8 mouse cellular contexts compared by ENCODE assay signal in genomic region chr17:12416250-12416895, GRCm38 (mm10). TPM values are rescaled to one million over a fixed set of nuclear protein-coding genes. Genes with fewer than 3 reads are reported as not detected.
A peak's percentile ranks its signal among the peaks of the same experiment; 100 is the strongest.
DNase-seq lines count a peak whose midpoint lies in the region; ATAC-seq and TF ChIP-seq lines count a peak whose summit lies in the region.

No protein-coding gene starts in this region.

- DNase-seq in A20 (ENCODE audit: low read depth, low spot score), result peak; percentile 69
- DNase-seq in adrenal gland, postnatal 14 days, result peak; percentile 87
- peak; percentile 66 to 79 for DNase-seq in heart, adult 9 months (ENCODE audit: low spot score in 2 of 2)
- DNase-seq in kidney, postnatal 0 days (ENCODE audit: low spot score), result peak; percentile 84
- peak; percentile 42 for DNase-seq in liver, adult 2 months (ENCODE audit: extremely low read depth, low read depth, low spot score)
- DNase-seq in neural tube, embryonic 10.5 days (ENCODE audit: extremely low spot score, low spot score), result peak; percentile 90

- H3K27ac ChIP-seq in embryonic facial prominence, embryonic 12.5 days, result no peak overlapping the region
- 0 out of 2 replicates have a peak overlapping the region, but pooled peaks have one; percentile 55 for H3K27ac ChIP-seq in kidney, postnatal 0 days
- no peak overlapping the region for H3K27ac ChIP-seq in liver, adult 2 months (replicated peaks; ENCODE audit: insufficient read depth, low read depth, low read length)
- 0 out of 2 replicates have a peak overlapping the region, but pooled peaks have one; percentile 14 for H3K27ac ChIP-seq in stomach, embryonic 16.5 days (ENCODE audit: low read length)

- TF ChIP-seq POLR2A in liver, adult 2 months (IDR thresholded peaks at IDR 0.05; ENCODE audit: extremely low read depth, insufficient read depth, low read length), result no peak

- H3K4me2 ChIP-seq in embryonic facial prominence, embryonic 12.5 days (replicated peaks), result no peak overlapping the region
- H3K4me2 ChIP-seq in kidney, postnatal 0 days (ENCODE audit: low read length), result no peak overlapping the region
- H3K4me2 ChIP-seq in stomach, embryonic 16.5 days (ENCODE audit: low read depth, low read length), result no peak overlapping the region

- H3K4me1 ChIP-seq in embryonic facial prominence, embryonic 12.5 days, result peaks cover 35% of the 10 kb centered on the region
- 0 out of 2 replicates have a peak, but pooled peaks cover 7% of the 10 kb centered on the region for H3K4me1 ChIP-seq in kidney, postnatal 0 days (replicated peaks; ENCODE audit: insufficient read depth, low read length)
- H3K4me1 ChIP-seq in liver, adult 2 months (ENCODE audit: control insufficient read depth, insufficient read depth, low read length), result no peaks in the 10 kb centered on the region
- H3K4me1 ChIP-seq in stomach, embryonic 16.5 days (ENCODE audit: control insufficient read depth, insufficient read depth, low read length), result peaks cover 21% of the 10 kb centered on the region

- WGBS in embryonic facial prominence, embryonic 12.5 days, result 40% methylated on average over 6 of the region's 6 CpGs
- WGBS in kidney, postnatal 0 days, result 45% methylated on average over 6 of the region's 6 CpGs
- WGBS in liver, adult 2 months, result 33% methylated on average over 6 of the region's 6 CpGs
- 37% methylated on average over 6 of the region's 6 CpGs for WGBS in stomach, embryonic 16.5 days

- H3K36me3 ChIP-seq in embryonic facial prominence, embryonic 12.5 days, result no peaks in the 10 kb centered on the region
- H3K36me3 ChIP-seq in kidney, postnatal 0 days (ENCODE audit: insufficient read depth, low read length), result no peaks in the 10 kb centered on the region
- H3K36me3 ChIP-seq in liver, adult 2 months (ENCODE audit: control insufficient read depth, insufficient read depth, low read length), result peaks cover 79% of the 10 kb centered on the region
- no peaks in the 10 kb centered on the region for H3K36me3 ChIP-seq in stomach, embryonic 16.5 days (ENCODE audit: control insufficient read depth, insufficient read depth, low read length)

- ATAC-seq in embryonic facial prominence, embryonic 12.5 days (ENCODE audit: insufficient number of reproducible peaks, insufficient read depth, low FRiP score, low TSS enrichment), result 0 out of 2 replicates have a peak, but pooled peaks have one; percentile 17
- peak; percentile 27 for ATAC-seq in kidney, postnatal 0 days (replicated peaks; ENCODE audit: low FRiP score, low read depth)
- ATAC-seq in stomach, embryonic 16.5 days (ENCODE audit: insufficient read depth, low FRiP score), result peak; percentile 44; the same call in 1 of the 2 replicates

- TF ChIP-seq CTCF in kidney, postnatal 0 days (IDR thresholded peaks at IDR 0.05; ENCODE audit: low read depth), result peak; percentile 85
- peak; percentile 56; the same call in 1 of the 2 replicates for TF ChIP-seq CTCF in liver, adult 2 months (IDR thresholded peaks at IDR 0.05; ENCODE audit: low read depth, low read length)

- H3K27me3 ChIP-seq in embryonic facial prominence, embryonic 12.5 days, result no peaks in the 10 kb centered on the region
- no peaks in the 10 kb centered on the region for H3K27me3 ChIP-seq in kidney, postnatal 0 days (ENCODE audit: insufficient read depth, low read length)
- no peaks in the 10 kb centered on the region for H3K27me3 ChIP-seq in liver, adult 2 months (ENCODE audit: control insufficient read depth, insufficient read depth, low read length)
- no peaks in the 10 kb centered on the region for H3K27me3 ChIP-seq in stomach, embryonic 16.5 days (ENCODE audit: control insufficient read depth, insufficient read depth, low read length)

- no peaks in the 10 kb centered on the region for H3K79me2 ChIP-seq in liver, adult 2 months (ENCODE audit: control insufficient read depth, insufficient read depth, low read length)

- H3K9ac ChIP-seq in embryonic facial prominence, embryonic 12.5 days, result no peak overlapping the region
- H3K9ac ChIP-seq in kidney, postnatal 0 days (ENCODE audit: low read depth, low read length), result no peak overlapping the region
- H3K9ac ChIP-seq in liver, adult 2 months (ENCODE audit: low read depth, low read length), result no peak overlapping the region
- no peak overlapping the region for H3K9ac ChIP-seq in stomach, embryonic 16.5 days (ENCODE audit: low read length)

- no peak overlapping the region for H3K4me3 ChIP-seq in embryonic facial prominence, embryonic 12.5 days
- H3K4me3 ChIP-seq in kidney, postnatal 0 days (replicated peaks; ENCODE audit: low read depth, low read length), result no peak overlapping the region
- H3K4me3 ChIP-seq in liver, adult 2 months (ENCODE audit: insufficient read depth, low read depth, low read length), result no peak overlapping the region
- H3K4me3 ChIP-seq in stomach, embryonic 16.5 days (replicated peaks; ENCODE audit: low read length), result no peak overlapping the region

- no peaks in the 10 kb centered on the region for H3K9me3 ChIP-seq in embryonic facial prominence, embryonic 12.5 days
- no peaks in the 10 kb centered on the region for H3K9me3 ChIP-seq in kidney, postnatal 0 days (replicated peaks; ENCODE audit: low read length)
- no peaks in the 10 kb centered on the region for H3K9me3 ChIP-seq in stomach, embryonic 16.5 days (replicated peaks; ENCODE audit: control insufficient read depth, low read length)

RNA-seq across cellular contexts. Expression of gene Plg, which starts 38.0 kb away (rescaled TPM):
- 16.9 and 281 TPM in 2 replicates for total RNA-seq in adrenal gland, postnatal 14 days (2021)
- polyA plus RNA-seq in embryonic facial prominence, embryonic 12.5 days (2016; fragmentation: Nextera tagmentation; extraction: Ambion mirVana), result 0.08 and 0.10 TPM in 2 replicates
- polyA plus RNA-seq in kidney, postnatal 0 days (2015; fragmentation: Nextera tagmentation; extraction: Ambion mirVana), result 0.13 and 0.20 TPM in 2 replicates
- total RNA-seq in liver, adult 2 months (2014; rRNA removed), result 1,031 and 1,068 TPM in 2 replicates
- polyA plus RNA-seq in liver, adult 2 months (2012; rRNA removed), result 1,361 and 1,403 TPM in 2 replicates
- 13.0 and 13.9 TPM in 2 replicates for polyA plus RNA-seq in stomach, embryonic 16.5 days (2015; fragmentation: Nextera tagmentation; extraction: Ambion mirVana)

Comparison
In these comparisons a context has a peak if more than half of its experiments do, and no peak if none do; other contexts are left out.
1. H3K27ac ChIP-seq: peak in kidney, postnatal 0 days (single experiment) and stomach, embryonic 16.5 days (single experiment); none in embryonic facial prominence, embryonic 12.5 days (single experiment) and liver, adult 2 months (single experiment).
2. RNA of gene Plg, which starts 38.0 kb away (polyA plus RNA-seq): 1,361 to 1,403 TPM in liver, adult 2 months; 13.0 to 13.9 TPM in stomach, embryonic 16.5 days, 0.13 to 0.20 TPM in kidney, postnatal 0 days and 0.08 to 0.10 TPM in embryonic facial prominence, embryonic 12.5 days; every median in the first group is over 10 times any median in the second.
3. Peak in every context shown above with its lines, with median percentiles within 50 percentile points of each other: DNase-seq and ATAC-seq.